In genomic region chr6:119430508-119430907, GRCm38 (mm10) we compare ENCODE assay signal across 9 mouse cellular contexts. TPM values are rescaled to one million over a fixed set of nuclear protein-coding genes. Genes with fewer than 3 reads are reported as not detected.
DNase-seq lines count a peak whose midpoint lies in the region; ATAC-seq and TF ChIP-seq lines count a peak whose summit lies in the region.
"Had no signal": no experiment of that assay in that cellular context is flagged by ENCODE, and none has a peak within 500 bp of the region (broad histone marks: within the 10 kb centered on the region; RNA-seq: fewer than 3 reads in every experiment).

No protein-coding gene starts in this region.

- no peak overlapping the region for H3K27ac ChIP-seq in thymus, adult 2 months (ENCODE audit: control insufficient read depth, insufficient read depth, low read length)
- H3K27ac ChIP-seq in hindbrain, postnatal 0 days, result no peak overlapping the region
- H3K27ac ChIP-seq: heart, embryonic 13.5 days had no signal

- no peak for TF ChIP-seq CTCF in thymus, adult 2 months (IDR thresholded peaks at IDR 0.05; ENCODE audit: borderline replicate concordance, control insufficient read depth, extremely low read depth, insufficient read depth, low read length, poor library complexity)
- TF ChIP-seq CTCF in hindbrain, postnatal 0 days (IDR thresholded peaks at IDR 0.05; ENCODE audit: low read depth), result peak; percentile 78

- H3K9me3 ChIP-seq in hindbrain, postnatal 0 days (ENCODE audit: low read length), result no peaks in the 10 kb centered on the region
- H3K9me3 ChIP-seq: heart, embryonic 13.5 days had no signal

- peak; percentile 91 for ATAC-seq in common myeloid progenitor, adult 5-6 weeks (replicated peaks; ENCODE audit: low read depth, poor library complexity, severe bottlenecking)
- ATAC-seq in hindbrain, postnatal 0 days, result no peak

- H3K36me3 ChIP-seq in thymus, adult 2 months (ENCODE audit: control insufficient read depth, insufficient read depth, low read length), result no peaks in the 10 kb centered on the region
- H3K36me3 ChIP-seq in hindbrain, postnatal 0 days (ENCODE audit: insufficient read depth, low read length), result no peaks in the 10 kb centered on the region

- no peak overlapping the region for H3K9ac ChIP-seq in hindbrain, postnatal 0 days (replicated peaks; ENCODE audit: low read length)
- H3K9ac ChIP-seq: heart, embryonic 13.5 days had no signal

- intact Hi-C loops in left cerebral cortex, postnatal 10 days (cut with DNase I), result no loop called here

- no peak for TF ChIP-seq POLR2A in thymus, adult 2 months (IDR thresholded peaks at IDR 0.05; ENCODE audit: control insufficient read depth, extremely low read depth, insufficient read depth, low read length, poor library complexity)

- DNase-seq in cerebellum, adult 18-20 months, result peak; percentile 58 to 72
- no peak for DNase-seq in cerebellum, adult 11-12 months
- peak; percentile 49 for DNase-seq in thymus, adult 2 months
- no peak for DNase-seq in thymus, adult 18-20 months
- DNase-seq in hindbrain, postnatal 0 days (ENCODE audit: low spot score), result peak; percentile 82
- DNase-seq in left cerebral cortex, postnatal 10 days (ENCODE audit: extremely low spot score in 1 of 2, low spot score in 2 of 2), result peak; percentile 39 to 52
- peak; percentile 70 for DNase-seq in retina, embryonic 14.5 days (ENCODE audit: low spot score)

- no peak overlapping the region for H3K4me3 ChIP-seq in thymus, adult 2 months (ENCODE audit: control insufficient read depth, insufficient read depth, low read length)
- no peak overlapping the region for H3K4me3 ChIP-seq in hindbrain, postnatal 0 days (ENCODE audit: low read length)
- H3K4me3 ChIP-seq: heart, embryonic 13.5 days had no signal

- H3K4me2 ChIP-seq in hindbrain, postnatal 0 days (ENCODE audit: low read depth, low read length), result no peak overlapping the region
- H3K4me2 ChIP-seq: heart, embryonic 13.5 days had no signal

- H3K4me1 ChIP-seq in thymus, adult 2 months (replicated peaks; ENCODE audit: control insufficient read depth, insufficient read depth, low read length), result no peaks in the 10 kb centered on the region
- no peaks in the 10 kb centered on the region for H3K4me1 ChIP-seq in hindbrain, postnatal 0 days (ENCODE audit: insufficient read depth, low read length)

- H3K27me3 ChIP-seq in thymus, adult 2 months (ENCODE audit: control insufficient read depth, insufficient read depth, low read length), result no peaks in the 10 kb centered on the region
- H3K27me3 ChIP-seq in hindbrain, postnatal 0 days (ENCODE audit: insufficient read depth, low read length), result no peaks in the 10 kb centered on the region
- H3K27me3 ChIP-seq: heart, embryonic 13.5 days had no signal

- whole genome bisulfite sequencing in thymus, adult 2 months, result 44% methylated on average over 2 of the region's 2 CpGs
- 50% methylated on average over 2 of the region's 2 CpGs for WGBS in hindbrain, postnatal 0 days

RNA-seq across cellular contexts. Expression of gene Adipor2, which starts 13.0 kb away (rescaled TPM):
- 63.8 and 70.7 TPM in 2 replicates for polyA plus RNA-seq in thymus, adult 2 months (2012; rRNA removed)
- total RNA-seq in common myeloid progenitor, adult 5-6 weeks (2017), result 93.7 and 111 TPM in 2 replicates
- 40.9 and 41.8 TPM in 2 replicates for total RNA-seq in hindbrain, postnatal 0 days (2014; rRNA removed)
- 30.8 and 32.2 TPM in 2 replicates for polyA plus RNA-seq in hindbrain, postnatal 0 days (2015; fragmentation: Nextera tagmentation; extraction: Ambion mirVana)
- 10 to 100 TPM; 40.5 to 43.1 TPM for total RNA-seq in left cerebral cortex, postnatal 10 days (2021)

RNA-seq across cellular contexts. Expression of gene Fbxl14, which starts 49.0 kb away (rescaled TPM):
- polyA plus RNA-seq in thymus, adult 2 months (2012; rRNA removed), result 355 and 394 TPM in 2 replicates
- total RNA-seq in common myeloid progenitor, adult 5-6 weeks (2017), result 39.2 and 48.1 TPM in 2 replicates
- total RNA-seq in hindbrain, postnatal 0 days (2014; rRNA removed), result 51.6 and 57.3 TPM in 2 replicates
- 2.0 and 2.7 TPM in 2 replicates for polyA plus RNA-seq in hindbrain, postnatal 0 days (2015; fragmentation: Nextera tagmentation; extraction: Ambion mirVana)
- total RNA-seq in left cerebral cortex, postnatal 10 days (2021), result 10 to 100 TPM; 20.6 to 21.6 TPM

Comparison
In these comparisons a context has a peak if more than half of its experiments do, and no peak if none do; other contexts are left out.
1. DNase-seq: peak in cerebellum, adult 18-20 months (2 of 2), thymus, adult 2 months (single experiment), hindbrain, postnatal 0 days (single experiment), left cerebral cortex, postnatal 10 days (2 of 2) and retina, embryonic 14.5 days (single experiment); none in cerebellum, adult 11-12 months (single experiment) and thymus, adult 18-20 months (0 of 2).